Mouse (Mus musculus): ENCODE results near the gene Rbm47. TPM values are rescaled to one million over a fixed set of nuclear protein-coding genes. Genes with fewer than 3 reads are reported as not detected.

Gene Rbm47
- polyA plus RNA-seq, 1 experiment, result 24.9 TPM

GRCm38 (mm10) chr5:66149571-66149970, 23.3 kb downstream of the Rbm47 start:
- Histone ChIP-seq H3K27me3 (ENCODE audit: control insufficient read depth, insufficient read depth, low read length) (peaks cover 2% of the 10 kb centered on the region), H3K4me1 (ENCODE audit: control insufficient read depth, insufficient read depth, low read length) (peaks cover 5% of the 10 kb centered on the region; the same call in 1 of the 2 replicates), H3K4me3 (ENCODE audit: control insufficient read depth, low read depth, low read length) (no peak overlapping the region), H3K36me3 (ENCODE audit: control insufficient read depth, insufficient read depth, low read length) (no peaks in the 10 kb centered on the region), H3K27ac (ENCODE audit: control insufficient read depth, insufficient read depth, low read depth, low read length) (no peak overlapping the region)
- TF ChIP-seq CTCF (IDR thresholded peaks at IDR 0.05; ENCODE audit: control insufficient read depth, insufficient read depth, insufficient replicate concordance, low read depth, low read length), result no peak
- TF ChIP-seq POLR2A (IDR thresholded peaks at IDR 0.05; ENCODE audit: control insufficient read depth, low read depth, low read length), result no peak

- TF ChIP-seq CTCF (IDR thresholded peaks at IDR 0.05; ENCODE audit: control insufficient read depth, insufficient read depth, insufficient replicate concordance, low read depth, low read length) (no peak), POLR2A (IDR thresholded peaks at IDR 0.05; ENCODE audit: control insufficient read depth, low read depth, low read length) (no peak)
- peaks cover 5% of the 10 kb centered on the region; the same call in 1 of the 2 replicates for H3K4me1 ChIP-seq (ENCODE audit: control insufficient read depth, insufficient read depth, low read length)
- no peaks in the 10 kb centered on the region for H3K36me3 ChIP-seq (ENCODE audit: control insufficient read depth, insufficient read depth, low read length)
- no peak overlapping the region for H3K4me3 ChIP-seq (ENCODE audit: control insufficient read depth, low read depth, low read length)
- peaks cover 2% of the 10 kb centered on the region for H3K27me3 ChIP-seq (ENCODE audit: control insufficient read depth, insufficient read depth, low read length)
- H3K27ac ChIP-seq (ENCODE audit: control insufficient read depth, insufficient read depth, low read depth, low read length), result no peak overlapping the region
Observed at GRCm38 (mm10) chr5:66149111-66149510, 23.8 kb downstream of the Rbm47 start.

GRCm38 (mm10) chr5:66147313-66147712, 25.6 kb downstream of the Rbm47 start:
- Histone ChIP-seq H3K4me1 (ENCODE audit: control insufficient read depth, insufficient read depth, low read length) (peaks cover 5% of the 10 kb centered on the region; the same call in 1 of the 2 replicates), H3K27me3 (ENCODE audit: control insufficient read depth, insufficient read depth, low read length) (peaks cover 2% of the 10 kb centered on the region), H3K36me3 (ENCODE audit: control insufficient read depth, insufficient read depth, low read length) (no peaks in the 10 kb centered on the region), H3K4me3 (ENCODE audit: control insufficient read depth, low read depth, low read length) (no peak overlapping the region), H3K27ac (ENCODE audit: control insufficient read depth, insufficient read depth, low read depth, low read length) (no peak overlapping the region)
- no peak for TF ChIP-seq CTCF (IDR thresholded peaks at IDR 0.05; ENCODE audit: control insufficient read depth, insufficient read depth, insufficient replicate concordance, low read depth, low read length)
- TF ChIP-seq POLR2A (IDR thresholded peaks at IDR 0.05; ENCODE audit: control insufficient read depth, low read depth, low read length), result no peak

- TF ChIP-seq CTCF (IDR thresholded peaks at IDR 0.05; ENCODE audit: control insufficient read depth, insufficient read depth, insufficient replicate concordance, low read depth, low read length) (no peak), POLR2A (IDR thresholded peaks at IDR 0.05; ENCODE audit: control insufficient read depth, low read depth, low read length) (no peak)
- Histone ChIP-seq H3K4me3 (ENCODE audit: control insufficient read depth, low read depth, low read length) (no peak overlapping the region), H3K27me3 (ENCODE audit: control insufficient read depth, insufficient read depth, low read length) (no peaks in the 10 kb centered on the region; the same call in none of the 2 replicates), H3K27ac (ENCODE audit: control insufficient read depth, insufficient read depth, low read depth, low read length) (no peak overlapping the region), H3K36me3 (ENCODE audit: control insufficient read depth, insufficient read depth, low read length) (no peaks in the 10 kb centered on the region), H3K4me1 (ENCODE audit: control insufficient read depth, insufficient read depth, low read length) (no peaks in the 10 kb centered on the region)
Observed at GRCm38 (mm10) chr5:66145583-66145982, 27.3 kb downstream of the Rbm47 start.

- Histone ChIP-seq H3K4me1 (ENCODE audit: control insufficient read depth, insufficient read depth, low read length) (no peaks in the 10 kb centered on the region), H3K27ac (ENCODE audit: control insufficient read depth, insufficient read depth, low read depth, low read length) (no peak overlapping the region), H3K36me3 (ENCODE audit: control insufficient read depth, insufficient read depth, low read length) (no peaks in the 10 kb centered on the region), H3K27me3 (ENCODE audit: control insufficient read depth, insufficient read depth, low read length) (no peaks in the 10 kb centered on the region), H3K4me3 (ENCODE audit: control insufficient read depth, low read depth, low read length) (no peak overlapping the region)
- TF ChIP-seq CTCF (IDR thresholded peaks at IDR 0.05; ENCODE audit: control insufficient read depth, insufficient read depth, insufficient replicate concordance, low read depth, low read length), result no peak
- TF ChIP-seq POLR2A (IDR thresholded peaks at IDR 0.05; ENCODE audit: control insufficient read depth, low read depth, low read length), result no peak
Observed at GRCm38 (mm10) chr5:66143093-66144032, 29.6 kb downstream of the Rbm47 start.

GRCm38 (mm10) chr5:66141474-66141873, 31.4 kb downstream of the Rbm47 start:
- H3K4me1 ChIP-seq (ENCODE audit: control insufficient read depth, insufficient read depth, low read length), result no peaks in the 10 kb centered on the region

GRCm38 (mm10) chr5:66139634-66140295, 33.2 kb downstream of the Rbm47 start:
- no peak for TF ChIP-seq CTCF (IDR thresholded peaks at IDR 0.05; ENCODE audit: control insufficient read depth, insufficient read depth, insufficient replicate concordance, low read depth, low read length)
- TF ChIP-seq POLR2A (IDR thresholded peaks at IDR 0.05; ENCODE audit: control insufficient read depth, low read depth, low read length), result no peak
- Histone ChIP-seq H3K27me3 (ENCODE audit: control insufficient read depth, insufficient read depth, low read length) (no peaks in the 10 kb centered on the region), H3K36me3 (ENCODE audit: control insufficient read depth, insufficient read depth, low read length) (no peaks in the 10 kb centered on the region), H3K27ac (ENCODE audit: control insufficient read depth, insufficient read depth, low read depth, low read length) (no peak overlapping the region), H3K4me3 (ENCODE audit: control insufficient read depth, low read depth, low read length) (no peak overlapping the region), H3K4me1 (ENCODE audit: control insufficient read depth, insufficient read depth, low read length) (no peaks in the 10 kb centered on the region)

More at GRCm38 (mm10) chr5:66141474-66141873, 31.4 kb downstream of the Rbm47 start:
- Histone ChIP-seq H3K27me3 (ENCODE audit: control insufficient read depth, insufficient read depth, low read length) (no peaks in the 10 kb centered on the region), H3K27ac (ENCODE audit: control insufficient read depth, insufficient read depth, low read depth, low read length) (no peak overlapping the region), H3K36me3 (ENCODE audit: control insufficient read depth, insufficient read depth, low read length) (no peaks in the 10 kb centered on the region), H3K4me3 (ENCODE audit: control insufficient read depth, low read depth, low read length) (no peak overlapping the region)
- TF ChIP-seq CTCF (IDR thresholded peaks at IDR 0.05; ENCODE audit: control insufficient read depth, insufficient read depth, insufficient replicate concordance, low read depth, low read length) (no peak), POLR2A (IDR thresholded peaks at IDR 0.05; ENCODE audit: control insufficient read depth, low read depth, low read length) (no peak)
